Mouse (Mus musculus): ENCODE measurements around the gene Ifnar1. TPM values are rescaled to one million over a fixed set of nuclear protein-coding genes. Genes with fewer than 3 reads are reported as not detected.

Ifnar1 gene
- polyA plus RNA-seq, 1 experiment from 2014 or later, result 37.1 TPM

GRCm38 (mm10) chr16:91455868-91456267, 29.2 kb upstream of the Ifnar1 start:
- H3K4me3 ChIP-seq (ENCODE audit: low read depth, low read length), result no peak overlapping the region
- no peaks in the 10 kb centered on the region for H3K27me3 ChIP-seq (ENCODE audit: control insufficient read depth, insufficient read depth, low read length)
- 67% methylated on average over 4 of the region's 4 CpGs for WGBS (ENCODE audit: insufficient replicate concordance)
- H3K9me3 ChIP-seq (replicated peaks; ENCODE audit: control insufficient read depth, low read length), result no peaks in the 10 kb centered on the region
- H3K36me3 ChIP-seq (ENCODE audit: control insufficient read depth, insufficient read depth, low read length), result no peaks in the 10 kb centered on the region
- H3K27ac ChIP-seq (ENCODE audit: low read depth, low read length), result no peak overlapping the region
- 0 out of 2 replicates have a peak, but pooled peaks cover 2% of the 10 kb centered on the region for H3K4me1 ChIP-seq (ENCODE audit: control insufficient read depth, insufficient read depth, low read length)
- H3K9ac ChIP-seq (ENCODE audit: low read depth, low read length), result no peak overlapping the region
- no peak for ATAC-seq (replicated peaks; ENCODE audit: insufficient number of reproducible peaks, low FRiP score, low TSS enrichment)
- H3K4me2 ChIP-seq, result no peak overlapping the region

- Histone ChIP-seq H3K9ac (ENCODE audit: low read depth, low read length) (no peak overlapping the region), H3K9me3 (replicated peaks; ENCODE audit: control insufficient read depth, low read length) (no peaks in the 10 kb centered on the region), H3K4me2 (no peak overlapping the region), H3K27me3 (ENCODE audit: control insufficient read depth, insufficient read depth, low read length) (no peaks in the 10 kb centered on the region), H3K4me3 (ENCODE audit: low read depth, low read length) (no peak overlapping the region), H3K4me1 (ENCODE audit: control insufficient read depth, insufficient read depth, low read length) (peaks cover 7% of the 10 kb centered on the region), H3K36me3 (ENCODE audit: control insufficient read depth, insufficient read depth, low read length) (no peaks in the 10 kb centered on the region), H3K27ac (ENCODE audit: low read depth, low read length) (no peak overlapping the region)
- WGBS (ENCODE audit: insufficient replicate concordance), result 77% methylated on average over 21 of the region's 21 CpGs
- ATAC-seq (replicated peaks; ENCODE audit: insufficient number of reproducible peaks, low FRiP score, low TSS enrichment), result no peak
Measured at GRCm38 (mm10) chr16:91458301-91458746, 26.7 kb upstream of the Ifnar1 start.

GRCm38 (mm10) chr16:91458976-91459375, 26.1 kb upstream of the Ifnar1 start:
- 63% methylated on average over 5 of the region's 5 CpGs for WGBS (ENCODE audit: insufficient replicate concordance)
- no peak for ATAC-seq (replicated peaks; ENCODE audit: insufficient number of reproducible peaks, low FRiP score, low TSS enrichment)
- peaks cover 7% of the 10 kb centered on the region for H3K4me1 ChIP-seq (ENCODE audit: control insufficient read depth, insufficient read depth, low read length)
- H3K9ac ChIP-seq (ENCODE audit: low read depth, low read length), result 0 out of 2 replicates have a peak overlapping the region, but pooled peaks have one; percentile 10
- no peak overlapping the region for H3K4me2 ChIP-seq
- H3K4me3 ChIP-seq (ENCODE audit: low read depth, low read length), result no peak overlapping the region
- no peak overlapping the region for H3K27ac ChIP-seq (ENCODE audit: low read depth, low read length)
- no peaks in the 10 kb centered on the region for H3K36me3 ChIP-seq (ENCODE audit: control insufficient read depth, insufficient read depth, low read length)
- no peaks in the 10 kb centered on the region for H3K27me3 ChIP-seq (ENCODE audit: control insufficient read depth, insufficient read depth, low read length)
- H3K9me3 ChIP-seq (replicated peaks; ENCODE audit: control insufficient read depth, low read length), result no peaks in the 10 kb centered on the region

- H3K9ac ChIP-seq (ENCODE audit: low read depth, low read length), result no peak overlapping the region
- WGBS (ENCODE audit: insufficient replicate concordance), result 91% methylated on average over 3 of the region's 3 CpGs
- no peaks in the 10 kb centered on the region for H3K27me3 ChIP-seq (ENCODE audit: control insufficient read depth, insufficient read depth, low read length)
- no peak overlapping the region for H3K27ac ChIP-seq (ENCODE audit: low read depth, low read length)
- no peaks in the 10 kb centered on the region for H3K9me3 ChIP-seq (replicated peaks; ENCODE audit: control insufficient read depth, low read length)
- H3K36me3 ChIP-seq (ENCODE audit: control insufficient read depth, insufficient read depth, low read length), result no peaks in the 10 kb centered on the region
- H3K4me1 ChIP-seq (ENCODE audit: control insufficient read depth, insufficient read depth, low read length), result peaks cover 10% of the 10 kb centered on the region
- no peak overlapping the region for H3K4me3 ChIP-seq (ENCODE audit: low read depth, low read length)
- ATAC-seq (replicated peaks; ENCODE audit: insufficient number of reproducible peaks, low FRiP score, low TSS enrichment), result no peak
- H3K4me2 ChIP-seq, result no peak overlapping the region
Measured at GRCm38 (mm10) chr16:91459396-91459795, 25.6 kb upstream of the Ifnar1 start.

- H3K27me3 ChIP-seq (ENCODE audit: control insufficient read depth, insufficient read depth, low read length), result no peaks in the 10 kb centered on the region
- no peak overlapping the region for H3K9ac ChIP-seq (ENCODE audit: low read depth, low read length)
- H3K27ac ChIP-seq (ENCODE audit: low read depth, low read length), result no peak overlapping the region
- H3K4me1 ChIP-seq (ENCODE audit: control insufficient read depth, insufficient read depth, low read length), result peaks cover 10% of the 10 kb centered on the region
- no peak overlapping the region for H3K4me2 ChIP-seq
- H3K4me3 ChIP-seq (ENCODE audit: low read depth, low read length), result no peak overlapping the region
- no peaks in the 10 kb centered on the region for H3K9me3 ChIP-seq (replicated peaks; ENCODE audit: control insufficient read depth, low read length)
- H3K36me3 ChIP-seq (ENCODE audit: control insufficient read depth, insufficient read depth, low read length), result no peaks in the 10 kb centered on the region
- 69% methylated on average over 11 of the region's 11 CpGs for WGBS (ENCODE audit: insufficient replicate concordance)
- ATAC-seq (replicated peaks; ENCODE audit: insufficient number of reproducible peaks, low FRiP score, low TSS enrichment), result no peak
Measured at GRCm38 (mm10) chr16:91459841-91460370, 25.1 kb upstream of the Ifnar1 start.

- no peak overlapping the region for H3K27ac ChIP-seq (ENCODE audit: low read depth, low read length)
Measured at GRCm38 (mm10) chr16:91461066-91461638, 23.9 kb upstream of the Ifnar1 start.

GRCm38 (mm10) chr16:91461773-91462181, 23.3 kb upstream of the Ifnar1 start:
- no peak for ATAC-seq (replicated peaks; ENCODE audit: insufficient number of reproducible peaks, low FRiP score, low TSS enrichment)
- Histone ChIP-seq H3K4me3 (ENCODE audit: low read depth, low read length) (no peak overlapping the region), H3K9ac (ENCODE audit: low read depth, low read length) (no peak overlapping the region), H3K4me1 (ENCODE audit: control insufficient read depth, insufficient read depth, low read length) (peaks cover 20% of the 10 kb centered on the region), H3K4me2 (no peak overlapping the region; the same call in 1 of the 2 replicates), H3K27me3 (ENCODE audit: control insufficient read depth, insufficient read depth, low read length) (no peaks in the 10 kb centered on the region), H3K27ac (ENCODE audit: low read depth, low read length) (peak overlapping the region; percentile 35; the same call in 1 of the 2 replicates), H3K36me3 (ENCODE audit: control insufficient read depth, insufficient read depth, low read length) (no peaks in the 10 kb centered on the region), H3K9me3 (replicated peaks; ENCODE audit: control insufficient read depth, low read length) (no peaks in the 10 kb centered on the region)
- 55% methylated on average over 9 of the region's 9 CpGs for WGBS (ENCODE audit: insufficient replicate concordance)

More at GRCm38 (mm10) chr16:91461066-91461638, 23.9 kb upstream of the Ifnar1 start:
- Histone ChIP-seq H3K4me1 (ENCODE audit: control insufficient read depth, insufficient read depth, low read length) (peaks cover 16% of the 10 kb centered on the region), H3K36me3 (ENCODE audit: control insufficient read depth, insufficient read depth, low read length) (no peaks in the 10 kb centered on the region), H3K4me2 (no peak overlapping the region), H3K27me3 (ENCODE audit: control insufficient read depth, insufficient read depth, low read length) (no peaks in the 10 kb centered on the region), H3K9me3 (replicated peaks; ENCODE audit: control insufficient read depth, low read length) (no peaks in the 10 kb centered on the region), H3K4me3 (ENCODE audit: low read depth, low read length) (no peak overlapping the region), H3K9ac (ENCODE audit: low read depth, low read length) (no peak overlapping the region)
- ATAC-seq (replicated peaks; ENCODE audit: insufficient number of reproducible peaks, low FRiP score, low TSS enrichment), result no peak
- 68% methylated on average over 11 of the region's 11 CpGs for WGBS (ENCODE audit: insufficient replicate concordance)

- H3K36me3 ChIP-seq (ENCODE audit: control insufficient read depth, insufficient read depth, low read length), result no peaks in the 10 kb centered on the region
- H3K27ac ChIP-seq (ENCODE audit: low read depth, low read length), result peak overlapping the region; percentile 57; the same call in 1 of the 2 replicates
- H3K4me3 ChIP-seq (ENCODE audit: low read depth, low read length), result no peak overlapping the region
- no peaks in the 10 kb centered on the region for H3K27me3 ChIP-seq (ENCODE audit: control insufficient read depth, insufficient read depth, low read length)
- ATAC-seq (replicated peaks; ENCODE audit: insufficient number of reproducible peaks, low FRiP score, low TSS enrichment), result no peak
- H3K9me3 ChIP-seq (replicated peaks; ENCODE audit: control insufficient read depth, low read length), result no peaks in the 10 kb centered on the region
- 44% methylated on average over 3 of the region's 3 CpGs for WGBS (ENCODE audit: insufficient replicate concordance)
- peaks cover 20% of the 10 kb centered on the region for H3K4me1 ChIP-seq (ENCODE audit: control insufficient read depth, insufficient read depth, low read length)
- H3K4me2 ChIP-seq, result no peak overlapping the region
- peak overlapping the region; percentile 46; the same call in 1 of the 2 replicates for H3K9ac ChIP-seq (ENCODE audit: low read depth, low read length)
Measured at GRCm38 (mm10) chr16:91462644-91463043, 22.4 kb upstream of the Ifnar1 start.

GRCm38 (mm10) chr16:91463400-91463799, 21.6 kb upstream of the Ifnar1 start:
- no peak overlapping the region for H3K9ac ChIP-seq (ENCODE audit: low read depth, low read length)
- no peaks in the 10 kb centered on the region for H3K36me3 ChIP-seq (ENCODE audit: control insufficient read depth, insufficient read depth, low read length)
- H3K27me3 ChIP-seq (ENCODE audit: control insufficient read depth, insufficient read depth, low read length), result no peaks in the 10 kb centered on the region
- no peak overlapping the region for H3K27ac ChIP-seq (ENCODE audit: low read depth, low read length)
- H3K9me3 ChIP-seq (replicated peaks; ENCODE audit: control insufficient read depth, low read length), result peaks cover 3% of the 10 kb centered on the region; the same call in 1 of the 2 replicates
- no peak for ATAC-seq (replicated peaks; ENCODE audit: insufficient number of reproducible peaks, low FRiP score, low TSS enrichment)
- H3K4me3 ChIP-seq (ENCODE audit: low read depth, low read length), result no peak overlapping the region
- no peak overlapping the region for H3K4me2 ChIP-seq
- WGBS (ENCODE audit: insufficient replicate concordance), result 63% methylated on average over 2 of the region's 2 CpGs
- peaks cover 20% of the 10 kb centered on the region for H3K4me1 ChIP-seq (ENCODE audit: control insufficient read depth, insufficient read depth, low read length)
